Mouse (Mus musculus): ENCODE measurements around the gene Fip1l1. TPM values are rescaled to one million over a fixed set of nuclear protein-coding genes. Genes with fewer than 3 reads are reported as not detected.

Gene Fip1l1
- total RNA-seq (2023) = 51.7 and 52.5 TPM in 2 replicates

DNA sequence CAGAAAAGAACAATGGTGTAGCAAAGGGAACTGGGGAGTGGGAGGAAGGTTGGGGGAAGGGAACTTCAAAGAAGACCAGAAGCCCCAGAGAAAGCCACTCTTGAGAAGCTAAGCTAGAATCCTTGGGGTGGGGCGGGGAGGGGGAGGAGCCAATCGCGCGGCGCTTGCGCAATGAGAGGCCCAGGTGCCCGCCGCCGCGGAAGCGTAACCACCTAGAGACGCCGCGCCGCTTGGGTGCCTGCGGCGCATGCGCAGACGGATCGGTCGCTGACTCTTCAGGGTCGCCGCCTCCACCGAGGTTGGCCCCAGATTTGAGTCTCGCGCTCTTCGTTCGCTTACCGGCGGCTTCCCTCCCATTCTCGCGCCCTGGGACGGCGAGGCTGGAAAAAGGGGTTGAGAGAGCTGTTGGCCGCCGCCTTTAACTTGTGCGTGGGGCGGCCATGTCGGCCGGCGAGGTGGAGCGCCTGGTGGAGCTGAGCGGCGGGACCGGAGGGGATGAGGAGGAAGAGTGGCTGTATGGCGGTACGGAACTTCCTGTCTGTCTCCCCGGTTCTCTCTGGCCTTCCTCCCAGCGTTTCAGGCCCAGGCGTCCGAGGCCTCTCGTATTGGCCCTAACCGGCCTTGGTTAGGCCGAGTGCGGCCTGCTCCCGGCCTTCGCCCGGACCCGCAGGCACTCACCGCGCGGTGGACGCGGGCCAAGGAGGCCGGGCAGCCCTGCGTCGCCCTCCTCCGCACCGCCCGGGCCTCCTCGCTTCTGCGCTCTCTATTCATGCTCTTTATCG, at the start of gene Fip1l1:
Gene Fip1l1, plus strand, starts transcription at position 210 of the 782 bp plus-strand sequence.

DNA sequence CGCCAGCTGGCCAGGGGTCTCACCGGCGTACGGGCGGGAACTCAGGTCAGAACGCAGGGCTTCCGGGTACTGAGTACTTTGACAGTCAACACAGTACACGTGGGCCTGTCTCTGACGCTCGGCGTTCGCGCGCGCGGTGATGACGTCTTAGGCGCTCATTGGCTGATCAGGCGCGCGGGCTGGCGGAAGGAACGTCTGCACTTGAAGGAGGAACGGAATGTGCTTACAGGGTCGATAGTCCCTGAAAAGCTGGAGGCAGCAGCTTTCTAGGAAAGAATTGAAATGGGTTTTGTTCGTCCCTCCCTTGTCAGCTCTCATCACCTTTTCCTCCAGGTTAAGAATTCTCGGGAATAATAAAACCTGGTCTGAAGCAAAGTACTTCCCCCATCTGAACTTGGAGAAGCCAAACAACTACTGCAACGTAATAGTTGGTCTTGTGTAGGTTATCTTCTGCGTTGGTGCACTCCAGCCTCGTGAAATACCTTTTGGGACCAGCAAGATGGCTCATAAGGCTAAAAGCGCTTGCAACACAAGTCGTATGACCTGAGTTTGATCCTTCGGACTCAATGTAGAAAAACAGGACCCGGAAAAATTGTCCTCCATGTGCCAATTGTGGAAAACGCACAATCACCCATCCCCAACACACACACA, 3.5 kb upstream of the Fip1l1 start, which contains the start of gene Scfd2:
Gene Scfd2, minus strand, starts transcription at position 130 of the 651 bp plus-strand sequence.

Other genes starting within 250 kb of the Fip1l1 start
- 11.4 and 17.1 TPM in 2 replicates for gene Scfd2, start 3.7 kb upstream of the Fip1l1 start, total RNA-seq (2023)
- not detected in 2 replicates for gene Lnx1, start 167.5 kb downstream of the Fip1l1 start, total RNA-seq (2023)